Mouse (Mus musculus) layer of hippocampus, adult 9-11 months (tissue): ENCODE results near the gene Cdc42bpg.

Experiments
- DNase-seq: peaks from one replicate; pipeline ENCODE4 v3.0.0; 2022

The Cdc42bpg gene

GRCm38 (mm10) chr19:6333761-6334595 lies 27.7 kb downstream of the Cdc42bpg start:
- no peak for DNase-seq

GRCm38 (mm10) chr19:6334673-6335457 lies 28.6 kb downstream of the Cdc42bpg start, which contains the start of gene Men1:
TSS of gene Men1 (plus strand) at chr19:6334979.
- peak; percentile 98 for DNase-seq

GRCm38 (mm10) chr19:6335458-6335827 lies 29.2 kb downstream of the Cdc42bpg start:
- DNase-seq = no peak

- no peak for DNase-seq
Observed at GRCm38 (mm10) chr19:6336920-6337319, 30.7 kb downstream of the Cdc42bpg start.

GRCm38 (mm10) chr19:6338171-6338570 lies 31.9 kb downstream of the Cdc42bpg start:
- no peak for DNase-seq

- no peak for DNase-seq
Observed at GRCm38 (mm10) chr19:6338716-6339115, 32.5 kb downstream of the Cdc42bpg start.

- no peak for DNase-seq
Observed at GRCm38 (mm10) chr19:6339191-6339590, 32.9 kb downstream of the Cdc42bpg start.

- no peak for DNase-seq
Observed at GRCm38 (mm10) chr19:6339890-6340504, 33.7 kb downstream of the Cdc42bpg start.

GRCm38 (mm10) chr19:6340524-6341452 lies 34.5 kb downstream of the Cdc42bpg start, which contains the start of gene Map4k2:
TSS of gene Map4k2 (plus strand) at chr19:6341135.
- peak; percentile 82 for DNase-seq

- no peak for DNase-seq
Observed at GRCm38 (mm10) chr19:6341453-6342077, 35.3 kb downstream of the Cdc42bpg start.

- no peak for DNase-seq
Observed at GRCm38 (mm10) chr19:6342276-6342933, 36.1 kb downstream of the Cdc42bpg start.

GRCm38 (mm10) chr19:6343066-6343925 lies 37.0 kb downstream of the Cdc42bpg start:
- no peak for DNase-seq

GRCm38 (mm10) chr19:6343996-6344395 lies 37.7 kb downstream of the Cdc42bpg start:
- no peak for DNase-seq

GRCm38 (mm10) chr19:6346023-6346422 lies 39.8 kb downstream of the Cdc42bpg start:
- no peak for DNase-seq

GRCm38 (mm10) chr19:6346661-6347060 lies 40.4 kb downstream of the Cdc42bpg start:
- no peak for DNase-seq

GRCm38 (mm10) chr19:6347615-6348014 lies 41.4 kb downstream of the Cdc42bpg start:
- DNase-seq = no peak

GRCm38 (mm10) chr19:6348717-6349116 lies 42.5 kb downstream of the Cdc42bpg start:
- no peak for DNase-seq

GRCm38 (mm10) chr19:6349215-6349983 lies 43.1 kb downstream of the Cdc42bpg start:
- DNase-seq = no peak

GRCm38 (mm10) chr19:6351431-6352106 lies 45.3 kb downstream of the Cdc42bpg start:
- no peak for DNase-seq
